Mouse (Mus musculus): ENCODE measurements around the gene Tmem222. TPM values are rescaled to one million over a fixed set of nuclear protein-coding genes. Genes with fewer than 3 reads are reported as not detected.

Tmem222 gene
- total and polyA plus RNA-seq, 3 experiments = 51.8 to 69.2 TPM; not detected in 1

DNA sequence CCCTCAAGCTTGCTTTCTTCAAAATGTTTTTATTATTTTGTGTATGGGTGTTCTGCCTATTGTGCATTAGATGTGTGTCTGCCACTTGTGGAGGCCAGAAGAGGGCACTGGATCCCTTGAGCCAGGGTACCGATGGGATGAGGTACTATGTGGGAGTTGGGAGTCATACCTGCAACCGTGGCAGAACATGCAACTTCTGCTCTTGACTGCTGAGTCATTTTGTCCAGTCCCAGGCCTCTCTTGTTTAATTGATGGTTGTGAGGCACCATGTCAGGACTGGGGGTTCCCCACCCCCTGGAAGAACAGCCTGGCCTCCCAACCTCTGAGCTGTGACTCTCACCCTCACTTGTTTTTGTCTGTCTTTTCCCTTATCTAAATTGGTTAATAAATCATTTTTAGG is 13.0 kb downstream of the Tmem222 start:
- TF ChIP-seq SMC3 (IDR thresholded peaks at IDR 0.05; ENCODE audit: low read depth, low read length) (no peak), ZNF384 (IDR thresholded peaks at IDR 0.05; ENCODE audit: low read depth, low read length) (no peak), UBTF (IDR thresholded peaks at IDR 0.05; ENCODE audit: borderline replicate concordance, insufficient read depth, low read depth, low read length) (no peak), MEF2A (IDR thresholded peaks at IDR 0.05; ENCODE audit: extremely low read depth, insufficient replicate concordance, low read depth, low read length, poor library complexity, severe bottlenecking) (no peak), MYC (IDR thresholded peaks at IDR 0.05; ENCODE audit: low read depth, low read length) (no peak), RAD21 (IDR thresholded peaks at IDR 0.05; ENCODE audit: low read depth, low read length) (no peak), BHLHE40 (IDR thresholded peaks at IDR 0.05; ENCODE audit: borderline replicate concordance, low read depth, low read length) (no peak), TBP (IDR thresholded peaks at IDR 0.05; ENCODE audit: low read depth, low read length) (no peak), TAL1 (IDR thresholded peaks at IDR 0.05; ENCODE audit: low read length) (no peak), NRF1 (IDR thresholded peaks at IDR 0.05; ENCODE audit: insufficient read depth, low read depth, low read length, poor library complexity, severe bottlenecking) (no peak), EP300 (IDR thresholded peaks at IDR 0.05; ENCODE audit: low read depth in 1 of 2, low read length in 2 of 2) (no peak)
- Histone ChIP-seq H3K4me3 (ENCODE audit: control insufficient read depth in 1 of 2, insufficient read depth in 1 of 2, low read depth in 2 of 2, low read length in 2 of 2) (no peak overlapping the region), H3K27me3 (ENCODE audit: control insufficient read depth in 1 of 2, insufficient read depth in 2 of 2, low read length in 2 of 2) (no peaks in the 10 kb centered on the region), H3K9ac (ENCODE audit: control insufficient read depth, low read depth, low read length, poor library complexity, severe bottlenecking) (no peak overlapping the region), H3K36me3 (ENCODE audit: control insufficient read depth in 1 of 2, insufficient read depth in 2 of 2, low read length in 2 of 2) (no peaks in the 10 kb centered on the region; a peak in 2 of 4 replicates), H3K9me3 (replicated peaks; ENCODE audit: insufficient read depth, low read length) (no peaks in the 10 kb centered on the region), H3K27ac (ENCODE audit: control insufficient read depth, low read depth, low read length) (no peak overlapping the region), H3K79me2 (ENCODE audit: control insufficient read depth, insufficient read depth, low read length, poor library complexity) (no peaks in the 10 kb centered on the region), H3K4me1 (ENCODE audit: control insufficient read depth in 1 of 2, insufficient read depth in 2 of 2, low read length in 2 of 2) (no peaks in the 10 kb centered on the region)
- DNase-seq (ENCODE audit: low read depth, low spot score) = no peak

- H3K79me2 ChIP-seq (ENCODE audit: control insufficient read depth, insufficient read depth, low read length, poor library complexity) = no peaks in the 10 kb centered on the region
- TF ChIP-seq POLR2A (IDR thresholded peaks at IDR 0.05; ENCODE audit: control insufficient read depth in 1 of 2, insufficient read depth in 1 of 2, low read depth in 1 of 2, low read length in 2 of 2, poor library complexity in 1 of 2) = no peak
- TF ChIP-seq ZNF384 (IDR thresholded peaks at IDR 0.05; ENCODE audit: low read depth, low read length) = no peak
- TF ChIP-seq ELF1 (IDR thresholded peaks at IDR 0.05; ENCODE audit: low read depth, low read length) = no peak
- no peak for TF ChIP-seq ETS1 (IDR thresholded peaks at IDR 0.05; ENCODE audit: low read depth, low read length)
- TF ChIP-seq MXI1 (IDR thresholded peaks at IDR 0.05; ENCODE audit: low read depth, low read length) = no peak
- no peak for TF ChIP-seq BHLHE40 (IDR thresholded peaks at IDR 0.05; ENCODE audit: borderline replicate concordance, low read depth, low read length)
- no peak for TF ChIP-seq ZMIZ1 (IDR thresholded peaks at IDR 0.05; ENCODE audit: low read depth, low read length)
- no peak for TF ChIP-seq GABPA (IDR thresholded peaks at IDR 0.05; ENCODE audit: low read depth, low read length)
- no peak for TF ChIP-seq E2F4 (IDR thresholded peaks at IDR 0.05; ENCODE audit: borderline replicate concordance, low read depth, low read length)
- TF ChIP-seq MAX (IDR thresholded peaks at IDR 0.05; ENCODE audit: low read length) = no peak
- no peak for TF ChIP-seq POLR2AphosphoS2 (IDR thresholded peaks at IDR 0.05; ENCODE audit: low read length)
- TF ChIP-seq POLR2AphosphoS5 (IDR thresholded peaks at IDR 0.05; ENCODE audit: borderline replicate concordance, low read depth, low read length) = no peak
- TF ChIP-seq MYC (IDR thresholded peaks at IDR 0.05; ENCODE audit: low read depth, low read length) = no peak
- no peak for TF ChIP-seq RAD21 (IDR thresholded peaks at IDR 0.05; ENCODE audit: low read depth, low read length)
- TF ChIP-seq TCF12 (IDR thresholded peaks at IDR 0.05; ENCODE audit: low read depth, low read length) = no peak
- TF ChIP-seq RCOR1 (IDR thresholded peaks at IDR 0.05; ENCODE audit: low read depth, low read length) = no peak
- TF ChIP-seq EP300 (IDR thresholded peaks at IDR 0.05; ENCODE audit: low read depth in 1 of 2, low read length in 2 of 2) = no peak
- no peak for TF ChIP-seq TAL1 (IDR thresholded peaks at IDR 0.05; ENCODE audit: low read length)
- DNase-seq (ENCODE audit: low read depth, low spot score) = no peak
- H3K36me3 ChIP-seq (ENCODE audit: control insufficient read depth in 1 of 2, insufficient read depth in 2 of 2, low read length in 2 of 2) = no peaks in the 10 kb centered on the region; a peak in 1 of 4 replicates
- H3K9ac ChIP-seq (ENCODE audit: control insufficient read depth, low read depth, low read length, poor library complexity, severe bottlenecking) = no peak overlapping the region
- no peaks in the 10 kb centered on the region for H3K4me1 ChIP-seq (ENCODE audit: control insufficient read depth in 1 of 2, insufficient read depth in 2 of 2, low read length in 2 of 2)
- no peaks in the 10 kb centered on the region for H3K9me3 ChIP-seq (replicated peaks; ENCODE audit: insufficient read depth, low read length)
- H3K4me3 ChIP-seq (ENCODE audit: control insufficient read depth in 1 of 2, insufficient read depth in 1 of 2, low read depth in 2 of 2, low read length in 2 of 2) = no peak overlapping the region
- H3K27ac ChIP-seq (ENCODE audit: control insufficient read depth, low read depth, low read length) = no peak overlapping the region
- no peaks in the 10 kb centered on the region for H3K27me3 ChIP-seq (ENCODE audit: control insufficient read depth in 1 of 2, insufficient read depth in 2 of 2, low read length in 2 of 2)
Observed at GRCm38 (mm10) chr4:133263756-133264155, 13.8 kb downstream of the Tmem222 start.
